In genomic region chr6:12748787-12749530, GRCm38 (mm10) we compare ENCODE assay signal across 8 mouse cellular contexts. TPM values are rescaled to one million over a fixed set of nuclear protein-coding genes. Genes with fewer than 3 reads are reported as not detected.
DNase-seq lines count a peak whose midpoint lies in the region; ATAC-seq and TF ChIP-seq lines count a peak whose summit lies in the region.

Gene Thsd7a, minus strand, starts transcription at chr6:12749410.

- H3K4me3 ChIP-seq in cerebellum, adult 2 months (replicated peaks; ENCODE audit: insufficient read depth, low read depth, low read length) = peak within 1 kb of the TSS; percentile 51
- H3K4me3 ChIP-seq in layer of hippocampus, adult 2 months = peak within 1 kb of the TSS; percentile 64
- peak within 1 kb of the TSS; percentile 41 for H3K4me3 ChIP-seq in liver, postnatal 0 days (ENCODE audit: low read depth, low read length)

- ATAC-seq in liver, postnatal 0 days = peak; percentile 69

- under 1% methylated on average over 56 of the region's 56 CpGs for WGBS in cerebellum, adult 2 months
- WGBS in liver, postnatal 0 days (ENCODE audit: insufficient replicate concordance) = under 1% methylated on average over 54 of the region's 56 CpGs

- peak; percentile 80 for DNase-seq in MN1 (ENCODE audit: low spot score)
- peak; percentile 42 to 58 for DNase-seq in cerebellum, adult 2 months
- DNase-seq in forelimb bud, embryonic 11.5 days (ENCODE audit: low read depth, low spot score) = peak; percentile 54
- peak; percentile 26 for DNase-seq in heart, postnatal 25 days (ENCODE audit: low spot score)
- peak; percentile 39 to 57 for DNase-seq in layer of hippocampus, adult 2 months (ENCODE audit: low spot score in 2 of 2)
- DNase-seq in liver, postnatal 0 days = peak; percentile 19
- DNase-seq in ovary, postnatal 36 days (ENCODE audit: low spot score) = peak; percentile 52
- DNase-seq in thymus, adult 18-20 months = no peak

- no peak for TF ChIP-seq EP300 in liver, postnatal 0 days (IDR thresholded peaks at IDR 0.05; ENCODE audit: low read depth)

- H3K9me3 ChIP-seq in liver, postnatal 0 days (ENCODE audit: low read length) = no peaks in the 10 kb centered on the region

- H3K4me1 ChIP-seq in cerebellum, adult 2 months (ENCODE audit: control insufficient read depth, insufficient read depth, low read length) = no peaks in the 10 kb centered on the region
- no peaks in the 10 kb centered on the region for H3K4me1 ChIP-seq in liver, postnatal 0 days (ENCODE audit: insufficient read depth)

- H3K4me2 ChIP-seq in liver, postnatal 0 days (ENCODE audit: low read depth, low read length) = peak within 1 kb of the TSS; percentile 64

- no peak within 1 kb of the TSS for H3K27ac ChIP-seq in cerebellum, adult 2 months (ENCODE audit: insufficient read depth, low read length)
- H3K27ac ChIP-seq in layer of hippocampus, adult 2 months = peak within 1 kb of the TSS; percentile 95
- no peak within 1 kb of the TSS for H3K27ac ChIP-seq in liver, postnatal 0 days (ENCODE audit: low read depth)

- no peaks in the 10 kb centered on the region for H3K27me3 ChIP-seq in cerebellum, adult 2 months (ENCODE audit: control insufficient read depth, insufficient read depth, low read length)
- peaks cover 24% of the 10 kb centered on the region for H3K27me3 ChIP-seq in liver, postnatal 0 days (ENCODE audit: insufficient read depth, low read length)

- H3K36me3 ChIP-seq in liver, postnatal 0 days (replicated peaks; ENCODE audit: insufficient read depth, low read length) = no peaks in the 10 kb centered on the region

- no peak for TF ChIP-seq CTCF in cerebellum, adult 2 months (IDR thresholded peaks at IDR 0.05; ENCODE audit: borderline replicate concordance, insufficient read depth, low read depth, low read length)
- peak; percentile 54 for TF ChIP-seq CTCF in layer of hippocampus, adult 2 months (conservative IDR thresholded peaks at IDR 0.05)
- no peak for TF ChIP-seq CTCF in liver, postnatal 0 days (IDR thresholded peaks at IDR 0.05; ENCODE audit: low read depth)

- intact Hi-C loops in heart, postnatal 25 days (cut with DNase I) = loop anchor here (5.0 kb wide), 3 partner anchors 202 to 397 kb away; partner anchors contain the start of gene Tmem106b

- no peak for TF ChIP-seq POLR2A in cerebellum, adult 2 months (IDR thresholded peaks at IDR 0.05; ENCODE audit: borderline replicate concordance, insufficient read depth, low read length)

- peak within 1 kb of the TSS; percentile 23; the same call in 1 of the 2 replicates for H3K9ac ChIP-seq in liver, postnatal 0 days (replicated peaks)

RNA-seq across cellular contexts. Expression of gene Thsd7a, which starts in this region (rescaled TPM):
- 10.4 and 10.9 TPM in 2 replicates for polyA plus RNA-seq in cerebellum, adult 2 months (2012; rRNA removed)
- total RNA-seq in heart, postnatal 25 days (2021) = 10 to 100 TPM; 10.4 to 11.8 TPM
- total RNA-seq in layer of hippocampus, adult 2 months (2021) = 10 to 100 TPM; 42.9 to 43.3 TPM
- 0.24 and 0.33 TPM in 2 replicates for polyA plus RNA-seq in liver, postnatal 0 days (2015; fragmentation: Nextera tagmentation; extraction: Ambion mirVana)

Comparison
In these comparisons a context has a peak if more than half of its experiments do, and no peak if none do; other contexts are left out.
1. Peak in DNase-seq, ATAC-seq, H3K4me3 ChIP-seq, H3K9ac ChIP-seq and H3K4me2 ChIP-seq in liver, postnatal 0 days; RNA of the gene not detected or under 1 TPM.
2. DNase-seq: peak in MN1 (single experiment), cerebellum, adult 2 months (2 of 2), forelimb bud, embryonic 11.5 days (single experiment), heart, postnatal 25 days (single experiment), layer of hippocampus, adult 2 months (2 of 2) and ovary, postnatal 36 days (single experiment); none in thymus, adult 18-20 months (0 of 2).
3. Peak in every context shown above with its lines, with median percentiles within 50 percentile points of each other: H3K4me3 ChIP-seq.